In genomic region chr19:15791942-15792341, GRCm38 (mm10) we compare ENCODE assay signal across 19 mouse cellular contexts.
DNase-seq lines count a peak whose midpoint lies in the region; ATAC-seq lines count a peak whose summit lies in the region.
"Had no signal": no experiment of that assay in that cellular context is flagged by ENCODE, and none has a peak within 500 bp of the region (broad histone marks: within the 10 kb centered on the region; RNA-seq: fewer than 3 reads in every experiment).

No protein-coding gene starts in this region.

- DNase-seq in neural tube, embryonic 10.5 days (ENCODE audit: extremely low spot score, low spot score): no peak
- no peak for DNase-seq in right cerebral cortex, adult 2 months (ENCODE audit: low spot score in 2 of 2)
- DNase-seq: adrenal gland, postnatal 10 days; cerebellum, adult 11 months; cerebellum, adult 8-10 months; cerebellum, postnatal 14 days; embryo, embryonic 11 days; gastrocnemius, adult 2 months; gastrocnemius, postnatal 25 days; heart, postnatal 36 days had no signal

- H3K27me3 ChIP-seq in hindbrain, embryonic 15.5 days: peaks cover 4% of the 10 kb centered on the region; the same call in 1 of the 2 replicates
- H3K27me3 ChIP-seq in hindbrain, embryonic 16.5 days (replicated peaks; ENCODE audit: control insufficient read depth, insufficient read depth, low read length): no peaks in the 10 kb centered on the region
- H3K27me3 ChIP-seq in neural tube, embryonic 12.5 days (replicated peaks): no peaks in the 10 kb centered on the region
- H3K27me3 ChIP-seq in neural tube, embryonic 13.5 days: peaks cover 3% of the 10 kb centered on the region; the same call in 1 of the 2 replicates
- H3K27me3 ChIP-seq: embryonic facial prominence, embryonic 15.5 days; heart, embryonic 13.5 days had no signal

- ATAC-seq in hindbrain, embryonic 15.5 days (ENCODE audit: low FRiP score, low read depth): no peak
- ATAC-seq in hindbrain, embryonic 16.5 days: no peak
- 0 out of 2 replicates have a peak, but pooled peaks have one; percentile 48 for ATAC-seq in neural tube, embryonic 12.5 days (ENCODE audit: low FRiP score, low read depth)
- ATAC-seq in neural tube, embryonic 13.5 days (ENCODE audit: low read depth): no peak
- no peak for ATAC-seq in activated CD4-positive, CD25-positive, alpha-beta regulatory T cell, adult 4 months

- H3K4me1 ChIP-seq in hindbrain, embryonic 15.5 days (replicated peaks): peaks cover 19% of the 10 kb centered on the region
- H3K4me1 ChIP-seq in hindbrain, embryonic 16.5 days (ENCODE audit: control insufficient read depth, insufficient read depth, low read depth, low read length): peaks cover 3% of the 10 kb centered on the region; the same call in 1 of the 2 replicates
- H3K4me1 ChIP-seq in neural tube, embryonic 12.5 days: peaks cover 13% of the 10 kb centered on the region
- peaks cover 29% of the 10 kb centered on the region for H3K4me1 ChIP-seq in neural tube, embryonic 13.5 days (replicated peaks)
- H3K4me1 ChIP-seq: heart, embryonic 13.5 days had no signal

- no peak overlapping the region for H3K9ac ChIP-seq in hindbrain, embryonic 15.5 days
- no peak overlapping the region for H3K9ac ChIP-seq in hindbrain, embryonic 16.5 days (ENCODE audit: low read depth, low read length)
- H3K9ac ChIP-seq in neural tube, embryonic 12.5 days: no peak overlapping the region
- H3K9ac ChIP-seq in neural tube, embryonic 13.5 days: no peak overlapping the region
- H3K9ac ChIP-seq: embryonic facial prominence, embryonic 15.5 days; heart, embryonic 13.5 days had no signal

- no peaks in the 10 kb centered on the region for H3K36me3 ChIP-seq in hindbrain, embryonic 15.5 days
- no peaks in the 10 kb centered on the region for H3K36me3 ChIP-seq in hindbrain, embryonic 16.5 days (ENCODE audit: control insufficient read depth, insufficient read depth, low read length)
- H3K36me3 ChIP-seq in neural tube, embryonic 12.5 days: no peaks in the 10 kb centered on the region
- H3K36me3 ChIP-seq in neural tube, embryonic 13.5 days: no peaks in the 10 kb centered on the region
- H3K36me3 ChIP-seq: embryonic facial prominence, embryonic 15.5 days; forebrain, embryonic 10.5 days; heart, embryonic 13.5 days had no signal

- H3K9me3 ChIP-seq in hindbrain, embryonic 15.5 days: no peaks in the 10 kb centered on the region
- H3K9me3 ChIP-seq in hindbrain, embryonic 16.5 days (ENCODE audit: control insufficient read depth, low read length): no peaks in the 10 kb centered on the region
- H3K9me3 ChIP-seq in neural tube, embryonic 12.5 days: no peaks in the 10 kb centered on the region
- H3K9me3 ChIP-seq in neural tube, embryonic 13.5 days: no peaks in the 10 kb centered on the region
- H3K9me3 ChIP-seq: embryonic facial prominence, embryonic 15.5 days; forebrain, embryonic 10.5 days; heart, embryonic 13.5 days had no signal

- 0 out of 2 replicates have a peak overlapping the region, but pooled peaks have one; percentile 52 for H3K4me2 ChIP-seq in hindbrain, embryonic 15.5 days
- no peak overlapping the region for H3K4me2 ChIP-seq in hindbrain, embryonic 16.5 days (ENCODE audit: low read length)
- H3K4me2 ChIP-seq in neural tube, embryonic 12.5 days (replicated peaks): no peak overlapping the region
- H3K4me2 ChIP-seq in neural tube, embryonic 13.5 days: no peak overlapping the region
- H3K4me2 ChIP-seq: embryonic facial prominence, embryonic 15.5 days; heart, embryonic 13.5 days had no signal

- peak overlapping the region; percentile 10; the same call in 1 of the 2 replicates for H3K27ac ChIP-seq in hindbrain, embryonic 15.5 days (replicated peaks)
- no peak overlapping the region for H3K27ac ChIP-seq in hindbrain, embryonic 16.5 days (ENCODE audit: low read depth, low read length)
- no peak overlapping the region for H3K27ac ChIP-seq in neural tube, embryonic 12.5 days
- peak overlapping the region; percentile 54 for H3K27ac ChIP-seq in neural tube, embryonic 13.5 days (replicated peaks)
- H3K27ac ChIP-seq: embryonic facial prominence, embryonic 15.5 days; forebrain, embryonic 10.5 days; gastrocnemius, adult 2 months; heart, embryonic 13.5 days had no signal

- no peak overlapping the region for H3K4me3 ChIP-seq in hindbrain, embryonic 15.5 days
- no peak overlapping the region for H3K4me3 ChIP-seq in hindbrain, embryonic 16.5 days (ENCODE audit: low read length)
- no peak overlapping the region for H3K4me3 ChIP-seq in neural tube, embryonic 12.5 days
- H3K4me3 ChIP-seq in neural tube, embryonic 13.5 days: no peak overlapping the region
- H3K4me3 ChIP-seq: embryonic facial prominence, embryonic 15.5 days; erythroblast, embryonic 14.5 days; forebrain, embryonic 10.5 days; gastrocnemius, adult 2 months; heart, embryonic 13.5 days had no signal

- WGBS in hindbrain, embryonic 15.5 days: 49% methylated on average over 4 of the region's 4 CpGs
- WGBS in hindbrain, embryonic 16.5 days: 57% methylated on average over 4 of the region's 4 CpGs
- WGBS in neural tube, embryonic 12.5 days: 52% methylated on average over 4 of the region's 4 CpGs
- WGBS in neural tube, embryonic 13.5 days: 37% methylated on average over 4 of the region's 4 CpGs

Comparison
In these comparisons a context has a peak if more than half of its experiments do, and no peak if none do; other contexts are left out.
1. H3K27ac ChIP-seq: peak in hindbrain, embryonic 15.5 days (single experiment) and neural tube, embryonic 13.5 days (single experiment); none in hindbrain, embryonic 16.5 days (single experiment) and neural tube, embryonic 12.5 days (single experiment).